Mouse (Mus musculus) olfactory bulb, adult 2 months (tissue): ENCODE results near the gene Srd5a3. TPM values are rescaled to one million over a fixed set of nuclear protein-coding genes. Genes with fewer than 3 reads are reported as not detected.
"Not testable (repeated sequence)": the region's sequence is repeated elsewhere in the genome, so short reads cannot be mapped to it uniquely, and the experiment has no call there.

Source experiments
- H3K27ac ChIP-seq: fragments of 200-500 bp; 2 replicates; pipeline ENCODE4 v1.5.1; 2012; ENCODE audit warnings: low read depth, low read length; ENCODE audit not compliant: insufficient read depth
- H3K4me1 ChIP-seq: fragments of 200-500 bp; 2 replicates; pipeline ENCODE4 v1.6.1; 2012; ENCODE audit warnings: low read length; ENCODE audit not compliant: control insufficient read depth, insufficient read depth
- H3K4me3 ChIP-seq: fragments of 200-500 bp; 2 replicates; pipeline ENCODE4 v1.5.1; 2012; ENCODE audit warnings: mild to moderate bottlenecking, low read depth, low read length, moderate library complexity; ENCODE audit not compliant: insufficient read depth
- CTCF ChIP-seq: fragments of 200-500 bp; IDR thresholded peaks from 2 replicates; pipeline ENCODE4 v1.5.1; 2012; ENCODE audit warnings: low read depth, mild to moderate bottlenecking, low read length, moderate library complexity; ENCODE audit not compliant: insufficient read depth
- POLR2A ChIP-seq: fragments of 200-500 bp; IDR thresholded peaks from 2 replicates; pipeline ENCODE4 v1.6.1; 2012; ENCODE audit warnings: mild to moderate bottlenecking, low read depth, low read length, moderate library complexity; ENCODE audit not compliant: insufficient read depth
- WGBS: fragments of 180-500 bp; shearing (Covaris S2); methylation state at CpG from one replicate; pipeline ENCODE4 v1.1.7; 2018; 5-methylcytosine and 5-hydroxymethylcytosine counted together
- polyA plus RNA-seq: library from polyadenylated mRNA; stranded (reverse); fragments of >200 nt; gene quantifications from 2 replicates; pipeline ENCODE4 v1.2.4, GENCODE M21; 2012; ENCODE audit warnings: low replicate concordance; ENCODE audit not compliant: missing spikeins, insufficient read depth, insufficient read length

Srd5a3 gene
- polyA plus RNA-seq: not detected in 2 replicates

GRCm38 (mm10) chr5:76139808-76140729 lies at the start of gene Srd5a3:
Srd5a3 (plus strand) TSS chr5:76140271.
- Histone ChIP-seq H3K4me1 (no peaks in the 10 kb centered on the region), H3K27ac (0 out of 2 replicates have a peak within 1 kb of the TSS, but pooled peaks have one; percentile 17), H3K4me3 (peak within 1 kb of the TSS; percentile 55)
- TF ChIP-seq CTCF (peak; percentile 64), POLR2A (peak; percentile 28; the same call in 1 of the 2 replicates)
- WGBS: 2% methylated on average over 59 of the region's 69 CpGs

GRCm38 (mm10) chr5:76103809-76104208 lies 36.3 kb upstream of the Srd5a3 start:
- 86% methylated on average over 5 of the region's 5 CpGs for WGBS

GRCm38 (mm10) chr5:76107306-76107705 lies 32.8 kb upstream of the Srd5a3 start:
- WGBS: 82% methylated on average over 5 of the region's 5 CpGs
- Histone ChIP-seq H3K27ac (no peak overlapping the region), H3K4me1 (no peaks in the 10 kb centered on the region), H3K4me3 (no peak overlapping the region)
- TF ChIP-seq POLR2A (no peak), CTCF (no peak)

More at GRCm38 (mm10) chr5:76103809-76104208, 36.3 kb upstream of the Srd5a3 start:
- not testable (repeated sequence) for H3K4me3 ChIP-seq, H3K27ac ChIP-seq, H3K4me1 ChIP-seq

- Histone ChIP-seq H3K27ac (no peak overlapping the region), H3K4me3 (no peak overlapping the region), H3K4me1 (no peaks in the 10 kb centered on the region)
- no peak for TF ChIP-seq POLR2A
- TF ChIP-seq CTCF: no peak
- 73% methylated on average over 3 of the region's 3 CpGs for WGBS
These were observed 31.6 kb upstream of the Srd5a3 start for GRCm38 (mm10) chr5:76108496-76108895.

GRCm38 (mm10) chr5:76111173-76111572 lies 28.9 kb upstream of the Srd5a3 start:
- H3K4me3 ChIP-seq: no peak overlapping the region
- TF ChIP-seq CTCF (no peak), POLR2A (no peak)
- 68% methylated on average over 3 of the region's 3 CpGs for WGBS

GRCm38 (mm10) chr5:76112016-76112415 lies 28.1 kb upstream of the Srd5a3 start:
- Histone ChIP-seq H3K4me3 (no peak overlapping the region), H3K27ac (no peak overlapping the region), H3K4me1 (no peaks in the 10 kb centered on the region)
- no peak for TF ChIP-seq POLR2A
- no peak for TF ChIP-seq CTCF
- 83% methylated on average over 4 of the region's 4 CpGs for WGBS

More at GRCm38 (mm10) chr5:76111173-76111572, 28.9 kb upstream of the Srd5a3 start:
- no peak overlapping the region for H3K27ac ChIP-seq
- H3K4me1 ChIP-seq: no peaks in the 10 kb centered on the region

GRCm38 (mm10) chr5:76115436-76116041 lies 24.5 kb upstream of the Srd5a3 start:
- no peak overlapping the region for H3K4me3 ChIP-seq
- WGBS: 87% methylated on average over 8 of the region's 8 CpGs
- TF ChIP-seq POLR2A: no peak
- no peak for TF ChIP-seq CTCF
- no peak overlapping the region for H3K27ac ChIP-seq
- H3K4me1 ChIP-seq: no peaks in the 10 kb centered on the region

- Histone ChIP-seq H3K4me1 (no peaks in the 10 kb centered on the region), H3K27ac (no peak overlapping the region), H3K4me3 (no peak overlapping the region)
- TF ChIP-seq POLR2A: no peak
- TF ChIP-seq CTCF: 0 out of 2 replicates have a peak, but pooled peaks have one; percentile 10
- WGBS: 34% methylated on average over 7 of the region's 7 CpGs
These were observed 21.6 kb upstream of the Srd5a3 start for GRCm38 (mm10) chr5:76118441-76118840.

- TF ChIP-seq CTCF (no peak), POLR2A (no peak)
- 85% methylated on average over 5 of the region's 5 CpGs for WGBS
- H3K4me3 ChIP-seq: no peak overlapping the region
- no peaks in the 10 kb centered on the region for H3K4me1 ChIP-seq
- no peak overlapping the region for H3K27ac ChIP-seq
These were observed 19.4 kb upstream of the Srd5a3 start for GRCm38 (mm10) chr5:76120634-76121033.
